Mouse (Mus musculus) CH12.LX (cell line): ENCODE measurements around the gene Kalrn. TPM values are rescaled to one million over a fixed set of nuclear protein-coding genes. Genes with fewer than 3 reads are reported as not detected.

Source experiments
- DNase-seq: peaks from one replicate; pipeline ENCODE4 v3.0.0-alpha.2; 2013; ENCODE audit errors: extremely low read depth
- H3K27ac ChIP-seq: 2 replicates; pipeline ENCODE4 v1.5.1; 2012; ENCODE audit warnings: low read depth, mild to moderate bottlenecking, control low read depth, moderate library complexity; ENCODE audit not compliant: insufficient read depth
- H3K27me3 ChIP-seq: replicated peaks from 2 replicates; pipeline ENCODE3; 2012; ENCODE audit warnings: inconsistent platforms
- H3K36me3 ChIP-seq, 2 experiments: replicated peaks in 1 of 2; 2 replicates each; pipeline versions ENCODE3 to v1.6.1; 2012; ENCODE audit warnings: inconsistent platforms in 1 of 2, low read length in 1 of 2, mild to moderate bottlenecking in 1 of 2, mixed read lengths in 1 of 2, moderate library complexity in 1 of 2; ENCODE audit not compliant: control insufficient read depth in 1 of 2, insufficient read depth in 1 of 2
- H3K4me1 ChIP-seq, 2 experiments: 2 replicates each; pipeline ENCODE4 v1.6.1; 2012; ENCODE audit warnings: inconsistent platforms in 1 of 2, moderate library complexity in 1 of 2; ENCODE audit not compliant: insufficient read depth in 2 of 2, control insufficient read depth in 1 of 2
- H3K4me2 ChIP-seq: 2 replicates; pipeline ENCODE4 v1.6.1; 2012; ENCODE audit warnings: low read depth, mild to moderate bottlenecking, control low read depth; ENCODE audit not compliant: poor library complexity, insufficient read depth, severe bottlenecking
- H3K4me3 ChIP-seq, 3 experiments: fragments of 150-350 bp in 1 of 3; sonication (generic) in 1 of 3; replicated peaks in 1 of 3; 2 replicates each; pipeline versions ENCODE3 to v1.5.1; 2011 to 2012; ENCODE audit warnings: low read depth in 2 of 3, low read length in 2 of 3, mild to moderate bottlenecking in 2 of 3, moderate library complexity in 2 of 3, control low read depth in 1 of 3, improper control_type of control experiment in 1 of 3, inconsistent platforms in 1 of 3, mixed read lengths in 1 of 3; ENCODE audit not compliant: poor library complexity in 1 of 3
- H3K79me2 ChIP-seq: replicated peaks from 2 replicates; pipeline ENCODE4 v1.6.1; 2012; ENCODE audit warnings: mild to moderate bottlenecking, moderate library complexity; ENCODE audit not compliant: control insufficient read depth, poor library complexity, insufficient read depth, severe bottlenecking; ENCODE audit errors: extremely low read depth
- H3K9ac ChIP-seq: 2 replicates; pipeline ENCODE4 v1.6.1; 2012; ENCODE audit warnings: low read depth, mild to moderate bottlenecking, control low read depth, moderate library complexity; ENCODE audit not compliant: insufficient read depth
- H3K9me3 ChIP-seq: replicated peaks from 2 replicates; pipeline ENCODE3; 2012; ENCODE audit warnings: low read length, inconsistent platforms, mixed read lengths
- BHLHE40 ChIP-seq: IDR thresholded peaks from 2 replicates; pipeline ENCODE4 v1.6.1; 2011; ENCODE audit warnings: mild to moderate bottlenecking, low read depth, low read length, improper control_type of control experiment
- CHD1 ChIP-seq: IDR thresholded peaks from 2 replicates; pipeline ENCODE4 v1.6.1; 2012; ENCODE audit warnings: low read depth, low read length, improper control_type of control experiment, inconsistent platforms
- E2F4 ChIP-seq: IDR thresholded peaks from 2 replicates; pipeline ENCODE4 v1.6.1; 2011; ENCODE audit warnings: low read depth, low read length, improper control_type of control experiment; ENCODE audit not compliant: insufficient replicate concordance
- ELF1 ChIP-seq: IDR thresholded peaks from 2 replicates; pipeline ENCODE4 v1.6.1; 2014; ENCODE audit warnings: low read depth, mild to moderate bottlenecking, inconsistent platforms, low read length, improper control_type of control experiment
- GABPA ChIP-seq: IDR thresholded peaks from 2 replicates; pipeline ENCODE4 v1.6.1; 2012; ENCODE audit warnings: low read depth, low read length, improper control_type of control experiment, inconsistent platforms; ENCODE audit not compliant: insufficient replicate concordance
- HCFC1 ChIP-seq: IDR thresholded peaks from 2 replicates; pipeline ENCODE4 v1.6.1; 2012; ENCODE audit warnings: low read depth, mild to moderate bottlenecking, inconsistent platforms, low read length, improper control_type of control experiment
- JUND ChIP-seq: conservative IDR thresholded peaks from 2 replicates; pipeline ENCODE4 v1.6.1; 2011; ENCODE audit warnings: low read depth, low read length, improper control_type of control experiment
- KAT2A ChIP-seq: IDR thresholded peaks from 2 replicates; pipeline ENCODE4 v1.6.1; 2012; ENCODE audit warnings: low read length, improper control_type of control experiment, inconsistent platforms; ENCODE audit not compliant: insufficient replicate concordance
- MAFK ChIP-seq: IDR thresholded peaks from 2 replicates; pipeline ENCODE4 v1.6.1; 2011; ENCODE audit warnings: low read length, improper control_type of control experiment; ENCODE audit not compliant: insufficient replicate concordance
- MAX ChIP-seq: IDR thresholded peaks from 2 replicates; pipeline ENCODE4 v1.6.1; 2011; ENCODE audit warnings: low read length, improper control_type of control experiment
- MAZ ChIP-seq: IDR thresholded peaks from 2 replicates; pipeline ENCODE4 v1.6.1; 2012; ENCODE audit warnings: low read depth, mild to moderate bottlenecking, inconsistent platforms, low read length, improper control_type of control experiment, moderate library complexity
- MEF2A ChIP-seq: IDR thresholded peaks from 2 replicates; pipeline ENCODE4 v1.6.1; 2014; ENCODE audit warnings: low read depth, mild to moderate bottlenecking, inconsistent platforms, low read length, improper control_type of control experiment, borderline replicate concordance
- MXI1 ChIP-seq: IDR thresholded peaks from 2 replicates; pipeline ENCODE4 v1.6.1; 2011; ENCODE audit warnings: mild to moderate bottlenecking, low read depth, low read length, improper control_type of control experiment
- NELFE ChIP-seq: IDR thresholded peaks from 2 replicates; pipeline ENCODE4 v1.6.1; 2011; ENCODE audit warnings: low read depth, low read length, improper control_type of control experiment
- NRF1 ChIP-seq: IDR thresholded peaks from 2 replicates; pipeline ENCODE4 v1.6.1; 2014; ENCODE audit warnings: low read depth, mild to moderate bottlenecking, inconsistent platforms, low read length, improper control_type of control experiment, moderate library complexity
- POLR2A ChIP-seq: IDR thresholded peaks from 2 replicates; pipeline ENCODE4 v1.6.1; 2011; ENCODE audit warnings: low read depth, mild to moderate bottlenecking, improper control_type of control experiment, low read length
- RAD21 ChIP-seq: IDR thresholded peaks from 2 replicates; pipeline ENCODE4 v1.6.1; 2011; ENCODE audit warnings: low read depth, mild to moderate bottlenecking, low read length, improper control_type of control experiment, moderate library complexity
- RCOR1 ChIP-seq: conservative IDR thresholded peaks from 2 replicates; pipeline ENCODE4 v1.6.1; 2012; ENCODE audit warnings: low read depth, mild to moderate bottlenecking, inconsistent platforms, low read length, improper control_type of control experiment
- SMC3 ChIP-seq: IDR thresholded peaks from 2 replicates; pipeline ENCODE4 v1.6.1; 2011; ENCODE audit warnings: low read depth, low read length, improper control_type of control experiment
- TBP ChIP-seq: conservative IDR thresholded peaks from 2 replicates; pipeline ENCODE4 v1.6.1; 2011; ENCODE audit warnings: low read depth, low read length, improper control_type of control experiment
- TCF12 ChIP-seq: IDR thresholded peaks from 2 replicates; pipeline ENCODE4 v1.6.1; 2014; ENCODE audit warnings: low read depth, mild to moderate bottlenecking, inconsistent platforms, low read length, improper control_type of control experiment
- USF2 ChIP-seq: conservative IDR thresholded peaks from 2 replicates; pipeline ENCODE4 v1.6.1; 2011; ENCODE audit warnings: low read depth, low read length, improper control_type of control experiment
- ZC3H11A ChIP-seq: IDR thresholded peaks from 2 replicates; pipeline ENCODE4 v1.6.1; 2012; ENCODE audit warnings: low read depth, mild to moderate bottlenecking, inconsistent platforms, low read length, improper control_type of control experiment
- ZKSCAN1 ChIP-seq: IDR thresholded peaks from 2 replicates; pipeline ENCODE4 v1.6.1; 2012; ENCODE audit warnings: low read depth, inconsistent platforms, low read length, improper control_type of control experiment, borderline replicate concordance
- ZMIZ1 ChIP-seq: IDR thresholded peaks from 2 replicates; pipeline ENCODE4 v1.6.1; 2012; ENCODE audit warnings: low read depth, mild to moderate bottlenecking, inconsistent platforms, low read length, improper control_type of control experiment
- dilution Hi-C: fragments of 300-500 bp; cut with MboI; formaldehyde crosslinking; loops from 2 replicates; pipeline ENCODE4 v1.14.3; 2020; ENCODE audit warnings: low sequenced_read_pairs; ENCODE audit not compliant: extremely low pct_unique_long_range_greater_than_20kb, extremely low pct_ligation_motif_present
- in situ Hi-C: fragments of 300-500 bp; cut with MboI; formaldehyde crosslinking; loops from 3 replicates; pipeline ENCODE4 v1.14.3; 2019; ENCODE audit warnings: low sequenced_read_pairs, low pct_ligation_motif_present, low pct_unique_long_range_greater_than_20kb, mixed read lengths
- polyA plus RNA-seq: library from polyadenylated mRNA; unstranded; fragments of >175 nt; gene quantifications from 2 replicates; pipeline ENCODE4 v1.2.1, GENCODE M21; 2012; ENCODE audit warnings: low read depth; ENCODE audit not compliant: insufficient read length
- total RNA-seq, 2 experiments: library from RNA; depleted of rRNA; stranded (reverse); fragments of 300-350 nt in 1 of 2; fragments of >200 nt in 1 of 2; gene quantifications; 2 replicates each; pipeline ENCODE4 v1.2.3; 2012 to 2014

The Kalrn gene
- total and polyA plus RNA-seq, 3 experiments: 0.08 to 0.09 TPM; not detected in 1

- DNase-seq: no peak
- Histone ChIP-seq H3K9me3 (no peaks in the 10 kb centered on the region), H3K9ac (no peak overlapping the region), H3K4me1 (peaks cover 0 to 3% of the 10 kb centered on the region in 2 experiments; a peak in 1 of 4 replicates), H3K79me2 (no peaks in the 10 kb centered on the region), H3K4me3 (no peak overlapping the region), H3K4me2 (no peak overlapping the region), H3K27ac (no peak overlapping the region)
- dilution Hi-C loops (no loop called here), in situ Hi-C loops (loop anchor here (10.0 kb wide), 1 partner anchor 67 kb away; no protein-coding TSS in a partner anchor)
- no peak for TF ChIP-seq MAFK
- no peak for TF ChIP-seq ZKSCAN1
- TF ChIP-seq NELFE: no peak
- TF ChIP-seq GABPA: no peak
- TF ChIP-seq KAT2A: no peak
- no peak for TF ChIP-seq CHD1
- TF ChIP-seq ELF1: no peak
- no peak for TF ChIP-seq MEF2A
- TF ChIP-seq POLR2A: no peak
- TF ChIP-seq, all 38 proteins: peak for 0
- no peaks in the 10 kb centered on the region for H3K36me3 ChIP-seq
- H3K27me3 ChIP-seq: peaks cover 70% of the 10 kb centered on the region
Measured at GRCm38 (mm10) chr16:34271476-34271875, 301.9 kb downstream of the Kalrn start.

GRCm38 (mm10) chr16:34270681-34271080, 302.7 kb downstream of the Kalrn start:
- Histone ChIP-seq H3K36me3 (no peaks in the 10 kb centered on the region), H3K9ac (no peak overlapping the region), H3K27ac (no peak overlapping the region), H3K9me3 (no peaks in the 10 kb centered on the region), H3K27me3 (peaks cover 66% of the 10 kb centered on the region), H3K4me1 (peaks cover 0 to 3% of the 10 kb centered on the region in 2 experiments; a peak in 1 of 4 replicates), H3K4me2 (no peak overlapping the region), H3K79me2 (no peaks in the 10 kb centered on the region), H3K4me3 (no peak overlapping the region)
- DNase-seq: no peak
- in situ Hi-C loops (loop anchor here (10.0 kb wide), 1 partner anchor 66 kb away; no protein-coding TSS in a partner anchor), dilution Hi-C loops (no loop called here)
- TF ChIP-seq ZMIZ1 (no peak), ZKSCAN1 (no peak), USF2 (no peak)

GRCm38 (mm10) chr16:34269642-34270041, 303.7 kb downstream of the Kalrn start:
- in situ Hi-C loops (loop anchor here (10.0 kb wide), 1 partner anchor 65 kb away; no protein-coding TSS in a partner anchor), dilution Hi-C loops (no loop called here)
- H3K9me3 ChIP-seq: no peaks in the 10 kb centered on the region
- H3K79me2 ChIP-seq: no peaks in the 10 kb centered on the region
- no peak overlapping the region for H3K9ac ChIP-seq
- no peaks in the 10 kb centered on the region for H3K36me3 ChIP-seq
- no peaks in the 10 kb centered on the region for H3K4me1 ChIP-seq
- H3K4me2 ChIP-seq: no peak overlapping the region
- TF ChIP-seq TBP (no peak), JUND (no peak), NRF1 (no peak), MAFK (no peak), MEF2A (no peak), USF2 (no peak), MAZ (no peak), SMC3 (no peak), HCFC1 (no peak), MXI1 (no peak), E2F4 (no peak), RAD21 (no peak), KAT2A (no peak), ELF1 (no peak), RCOR1 (no peak), BHLHE40 (no peak), ZC3H11A (no peak), ZMIZ1 (no peak), MAX (no peak), TCF12 (no peak)
- no peak for DNase-seq
- H3K4me3 ChIP-seq: no peak overlapping the region
- H3K27me3 ChIP-seq: peaks cover 68% of the 10 kb centered on the region
- H3K27ac ChIP-seq: no peak overlapping the region
